Mouse (Mus musculus) left cerebral cortex, postnatal 14 days (tissue): ENCODE data around the gene Mad2l1bp. TPM values are rescaled to one million over a fixed set of nuclear protein-coding genes. Genes with fewer than 3 reads are reported as not detected.

Experiments used
- DNase-seq, 2 experiments: peaks; one replicate each; pipeline ENCODE4 v3.0.0; 2021 to 2022; ENCODE audit warnings: low spot score in 2 of 2, mixed read lengths in 1 of 2
- intact Hi-C: fragments of 180-260 bp; cut with DNase I; formaldehyde crosslinking; loops from one replicate; pipeline ENCODE4 v1.15.1; 2025
- total RNA-seq, 2 experiments: library from RNA; stranded (reverse); gene quantifications; 2 replicates each; pipeline ENCODE4 v1.2.3; 2021

Gene Mad2l1bp
- total RNA-seq, 2 experiments from 2014 or later = 13.4 to 15.9 TPM

- intact Hi-C loops = no loop called here
Measured at GRCm38 (mm10) chr17:46160090-46160662, 6.8 kb upstream of the Mad2l1bp start.

DNA sequence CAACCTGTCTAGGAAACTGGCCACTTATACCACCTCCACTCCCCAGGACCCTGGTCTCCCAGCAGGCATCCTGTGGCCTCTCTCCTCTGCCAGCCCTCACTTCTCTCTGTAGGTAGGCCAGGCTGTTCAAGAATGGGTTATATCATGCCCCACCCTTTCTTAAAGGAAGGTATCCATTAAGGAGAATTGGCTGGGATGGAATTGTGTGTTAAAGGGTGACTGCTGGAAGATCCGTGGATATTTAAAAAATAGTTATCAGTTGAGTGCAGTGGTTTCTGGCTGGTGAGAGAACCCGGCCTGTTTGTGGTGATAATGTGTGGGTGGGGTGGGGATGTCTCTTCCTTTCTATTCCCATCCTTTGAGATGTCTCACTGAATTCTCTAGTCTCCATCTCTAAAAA is 5.9 kb upstream of the Mad2l1bp start:
- intact Hi-C loops = no loop called here
- no peak for DNase-seq

More at GRCm38 (mm10) chr17:46160090-46160662, 6.8 kb upstream of the Mad2l1bp start:
- DNase-seq = peak; percentile 86 to 88

GRCm38 (mm10) chr17:46157131-46157530 is 3.8 kb upstream of the Mad2l1bp start:
- no peak for DNase-seq
- intact Hi-C loops = no loop called here

DNA sequence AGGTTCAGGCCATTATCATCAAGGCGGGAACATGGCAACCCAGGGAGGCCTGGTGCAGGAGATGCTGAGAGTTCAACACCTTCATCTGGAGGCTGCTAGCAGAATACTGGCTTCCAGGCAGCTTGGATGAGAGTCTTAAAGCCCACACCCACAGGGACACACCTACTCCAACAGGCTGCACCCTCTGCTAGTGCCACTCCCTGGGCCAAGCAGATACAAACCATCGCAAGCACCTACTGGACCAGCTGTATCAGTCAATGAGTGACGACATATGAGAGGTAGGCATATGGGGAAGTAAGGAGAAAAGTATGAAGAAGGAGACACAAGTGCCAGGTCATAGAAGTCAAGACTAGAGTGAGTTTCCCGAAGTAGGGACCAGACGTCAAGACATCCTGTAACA is 3.3 kb upstream of the Mad2l1bp start:
- DNase-seq = no peak
- intact Hi-C loops = no loop called here

DNA sequence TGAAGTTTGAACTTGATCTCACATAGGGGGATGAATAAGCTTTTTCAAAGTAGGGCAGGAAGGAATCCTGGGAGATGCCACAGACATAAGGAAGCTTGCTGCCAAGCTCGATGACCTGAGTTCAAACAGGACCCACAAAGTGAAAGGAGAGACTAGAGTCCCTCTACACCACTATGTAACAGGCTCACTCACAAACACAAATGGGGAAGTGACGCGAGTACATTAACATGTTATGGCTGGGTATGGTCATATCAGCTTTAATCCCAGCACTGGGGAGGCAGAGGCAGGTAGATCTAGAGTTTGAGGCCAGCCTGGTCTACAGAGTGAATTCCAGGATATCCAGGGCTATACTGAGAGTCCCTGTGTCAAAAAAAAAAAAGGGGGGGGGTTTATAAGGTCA is 983 bp upstream of the Mad2l1bp start:
- DNase-seq = no peak
- intact Hi-C loops = no loop called here

DNA sequence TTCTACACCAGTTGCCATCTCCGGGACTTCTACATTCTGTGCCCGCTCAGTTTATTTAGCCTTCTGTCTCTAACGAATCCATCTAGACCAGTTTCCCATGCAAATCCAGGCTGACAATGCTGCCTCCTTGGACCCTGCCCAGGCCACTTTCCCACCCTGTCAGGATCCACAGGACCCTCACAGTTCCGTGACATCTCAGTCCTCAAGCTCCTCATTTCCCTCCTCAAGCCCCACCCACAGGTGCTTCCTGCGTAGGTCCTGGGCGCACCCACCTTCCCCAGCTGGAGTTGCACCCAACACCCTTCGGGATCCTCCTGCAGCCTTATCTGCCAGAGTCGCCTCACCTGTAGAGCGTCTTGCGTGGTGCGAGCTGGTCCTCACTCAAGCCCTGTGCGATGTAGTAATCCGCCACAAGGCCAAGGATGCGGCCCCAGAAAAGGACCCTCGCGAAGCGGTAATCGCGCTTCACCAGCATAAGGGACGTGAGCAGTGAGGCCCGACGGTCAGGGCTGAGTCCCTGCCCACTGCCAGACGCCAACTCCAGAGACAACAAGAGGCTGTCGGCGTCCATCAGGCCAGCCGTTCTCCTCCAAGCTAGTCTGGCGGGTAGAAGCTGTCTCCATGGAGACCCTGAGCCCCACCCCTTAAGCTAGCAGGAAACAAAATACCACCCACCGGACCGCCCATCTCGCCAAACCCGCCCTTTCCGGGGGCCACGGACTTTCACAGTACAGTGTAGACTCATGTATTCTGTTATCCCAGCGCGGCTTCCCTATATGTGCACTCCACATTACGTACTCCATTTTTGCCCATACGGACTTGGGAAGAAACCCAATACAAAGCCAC is 9.6 kb downstream of the Mad2l1bp start, which contains the start of gene Rsph9:
Rsph9 (minus strand) TSS at position 639 of the 846 bp plus-strand sequence.
- intact Hi-C loops = no loop called here

DNA sequence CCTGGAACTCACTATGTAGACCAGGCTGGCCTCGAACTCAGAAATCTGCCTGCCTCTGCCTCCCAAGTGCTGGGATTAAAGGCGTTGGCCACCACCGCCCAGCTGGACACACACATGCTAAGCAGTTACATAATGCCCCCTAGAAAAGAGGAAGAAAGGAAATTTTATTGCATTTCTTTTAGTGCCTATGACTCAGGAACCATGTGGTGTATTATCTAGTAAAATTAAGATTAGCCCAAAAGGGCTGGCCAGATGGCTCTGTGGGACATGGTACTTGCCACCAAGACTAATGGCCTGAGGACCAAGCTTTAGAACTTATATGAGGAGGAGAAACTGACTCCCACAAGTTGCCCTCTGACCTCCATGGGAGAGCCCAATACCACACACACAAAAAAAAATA is 13.5 kb downstream of the Mad2l1bp start:
- intact Hi-C loops = no loop called here
- no peak for DNase-seq

More for the DNA sequence above, 9.6 kb downstream of the Mad2l1bp start, which contains the start of gene Rsph9:
- DNase-seq = peak; percentile 79 to 85

DNA sequence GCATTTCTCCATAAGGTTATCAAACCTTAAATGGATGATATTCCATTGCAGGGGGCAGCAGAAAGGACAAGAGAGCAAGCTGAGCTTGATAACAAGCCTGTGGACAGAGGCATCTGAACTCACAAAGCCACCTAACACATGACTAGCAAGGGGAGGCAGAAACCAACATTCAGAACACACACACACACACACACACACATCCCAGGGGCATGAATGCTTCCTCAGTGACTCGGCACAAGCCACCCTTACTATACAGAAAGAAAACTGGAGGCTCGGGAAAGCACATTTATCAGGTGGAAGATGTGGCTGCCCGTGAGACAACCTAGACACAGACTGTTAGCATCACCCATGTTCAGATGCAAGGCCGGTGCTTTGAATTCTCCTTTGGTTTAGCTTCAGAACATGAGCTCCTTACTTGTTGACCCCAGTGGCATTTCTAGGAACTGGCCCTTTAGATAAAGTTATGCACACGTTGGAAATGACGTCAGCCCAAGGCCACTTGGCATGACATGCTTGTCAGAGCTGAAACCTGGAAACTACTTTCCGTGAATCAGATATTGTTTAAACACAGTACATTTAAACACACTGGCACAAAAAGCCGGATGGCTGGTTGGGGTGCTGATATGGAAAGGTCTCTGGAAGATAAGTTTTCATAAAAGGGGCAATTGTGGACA is 14.7 kb downstream of the Mad2l1bp start:
- intact Hi-C loops = no loop called here
- no peak for DNase-seq

- intact Hi-C loops = loop anchor here (1.0 to 5.0 kb wide), 2 partner anchors 101 to 402 kb away; partner anchors contain the start of gene Vegfa
- no peak for DNase-seq
Measured at GRCm38 (mm10) chr17:46132862-46133261, 20.5 kb downstream of the Mad2l1bp start.

DNA sequence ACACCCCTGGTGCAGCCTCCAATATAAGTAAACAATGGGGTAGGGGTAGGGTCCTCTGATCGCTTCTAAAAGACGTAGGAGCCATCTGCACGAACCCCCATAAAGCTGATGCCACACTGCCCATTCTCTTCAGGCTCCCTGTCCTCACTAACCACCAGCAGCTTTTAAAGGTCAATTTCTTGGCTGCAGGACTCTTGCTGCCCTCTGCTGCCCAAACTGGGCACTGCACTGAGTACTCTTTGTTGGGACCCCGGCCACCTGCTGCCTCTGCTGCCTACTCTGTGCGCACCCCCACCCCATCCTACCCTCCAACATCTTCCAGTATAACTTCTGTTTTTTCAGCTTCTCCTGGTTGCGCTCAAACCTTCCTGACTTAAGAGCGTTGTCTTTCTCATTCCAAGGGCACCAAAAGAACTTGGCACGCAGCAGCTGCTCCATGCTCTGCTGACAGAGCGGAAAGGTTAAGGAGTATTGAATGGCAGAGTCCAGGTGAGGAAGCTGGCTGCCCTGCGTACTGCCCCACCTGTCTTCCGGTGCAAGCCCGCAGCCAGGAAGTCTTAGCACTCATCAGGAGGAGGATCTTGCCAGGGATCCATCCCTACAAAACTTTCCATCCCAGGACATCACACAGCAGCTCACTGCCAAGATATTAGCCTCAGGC is 21.2 kb downstream of the Mad2l1bp start:
- peak; percentile 69 to 78 for DNase-seq
- intact Hi-C loops = loop anchor here (1.0 to 5.0 kb wide), 2 partner anchors 100 to 401 kb away; partner anchors contain the start of gene Vegfa

GRCm38 (mm10) chr17:46129741-46130498 is 23.4 kb downstream of the Mad2l1bp start:
- DNase-seq = no peak
- intact Hi-C loops = loop anchor here (5.0 kb wide), 1 partner anchor 98 kb away; the partner anchor contains the start of gene Vegfa

DNA sequence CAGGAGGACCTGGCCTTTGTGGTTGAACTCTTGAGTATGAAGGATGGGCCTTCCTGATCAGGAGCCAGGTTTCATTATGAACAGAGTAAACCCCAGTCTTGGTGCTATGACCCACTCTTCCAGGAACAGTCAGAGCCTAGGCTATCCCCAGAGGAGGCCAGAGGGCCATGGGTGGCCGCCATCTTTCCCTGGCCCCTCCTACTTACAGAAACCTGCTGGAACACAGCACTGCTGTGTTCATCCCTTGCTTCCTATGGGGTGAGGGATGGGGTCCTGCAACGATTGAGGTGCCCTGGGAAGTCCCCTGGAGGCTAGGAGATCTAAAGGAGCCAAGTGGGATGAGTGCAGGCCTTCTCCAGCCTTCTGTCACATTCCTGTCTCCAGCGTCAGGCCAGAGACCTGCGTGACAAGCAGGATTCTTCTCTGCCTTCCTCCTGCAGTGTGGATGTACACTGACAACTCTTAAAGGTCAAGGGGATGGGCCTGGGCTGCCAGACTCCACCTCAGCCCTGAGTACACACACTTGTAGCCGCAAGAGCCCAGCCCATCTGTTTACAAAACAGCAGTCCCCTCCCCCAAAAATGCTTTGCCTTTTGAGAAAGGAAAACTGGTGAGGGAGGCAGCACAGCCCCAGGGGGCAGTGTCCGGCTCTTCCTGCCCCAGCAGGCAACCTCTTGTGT is 25.4 kb downstream of the Mad2l1bp start:
- no peak for DNase-seq
- intact Hi-C loops = no loop called here

DNA sequence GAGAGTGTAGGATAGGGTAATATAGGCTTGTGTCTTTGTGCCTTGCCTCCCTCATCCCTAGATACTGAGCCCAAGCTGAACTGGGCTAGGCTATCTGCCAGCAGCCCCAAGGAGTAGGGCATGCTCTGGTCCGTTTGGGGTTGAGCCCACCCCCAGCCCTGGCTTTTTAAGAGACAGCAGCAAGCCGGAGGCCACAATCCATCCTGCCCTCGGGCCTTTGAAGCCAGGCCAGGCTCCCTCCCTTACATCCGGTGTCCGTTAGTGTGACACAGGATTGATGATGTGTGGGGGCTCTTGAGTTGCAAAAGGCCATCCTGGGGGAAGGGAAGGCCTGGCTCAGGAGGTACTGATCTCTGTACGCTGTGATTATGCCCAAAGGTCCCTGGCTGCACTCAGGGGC is 26.7 kb downstream of the Mad2l1bp start:
- DNase-seq = no peak
- intact Hi-C loops = no loop called here

GRCm38 (mm10) chr17:46123953-46124700 is 29.2 kb downstream of the Mad2l1bp start:
- DNase-seq = no peak
- intact Hi-C loops = no loop called here

- no peak for DNase-seq
- intact Hi-C loops = no loop called here
Measured at GRCm38 (mm10) chr17:46123285-46123684, 30.1 kb downstream of the Mad2l1bp start.

- no peak for DNase-seq
- intact Hi-C loops = no loop called here
Measured at GRCm38 (mm10) chr17:46122791-46123190, 30.6 kb downstream of the Mad2l1bp start.

GRCm38 (mm10) chr17:46119641-46120040 is 33.7 kb downstream of the Mad2l1bp start:
- peak; percentile 29 to 64 for DNase-seq
- intact Hi-C loops = no loop called here

GRCm38 (mm10) chr17:46118423-46118850 is 34.9 kb downstream of the Mad2l1bp start:
- intact Hi-C loops = no loop called here
- no peak for DNase-seq
